Mouse (Mus musculus) brain, adult 2 months (tissue): ENCODE results near the gene Lamtor5.
A peak's percentile ranks its signal among the peaks of the same experiment; 100 is the strongest.
"Not testable (repeated sequence)": the region's sequence is repeated elsewhere in the genome, so short reads cannot be mapped to it uniquely, and the experiment has no call there.

Source experiments
- DNase-seq: peaks from one replicate; pipeline ENCODE4 v3.0.0; 2011; ENCODE audit warnings: low read depth, low spot score

Lamtor5 gene

DNA sequence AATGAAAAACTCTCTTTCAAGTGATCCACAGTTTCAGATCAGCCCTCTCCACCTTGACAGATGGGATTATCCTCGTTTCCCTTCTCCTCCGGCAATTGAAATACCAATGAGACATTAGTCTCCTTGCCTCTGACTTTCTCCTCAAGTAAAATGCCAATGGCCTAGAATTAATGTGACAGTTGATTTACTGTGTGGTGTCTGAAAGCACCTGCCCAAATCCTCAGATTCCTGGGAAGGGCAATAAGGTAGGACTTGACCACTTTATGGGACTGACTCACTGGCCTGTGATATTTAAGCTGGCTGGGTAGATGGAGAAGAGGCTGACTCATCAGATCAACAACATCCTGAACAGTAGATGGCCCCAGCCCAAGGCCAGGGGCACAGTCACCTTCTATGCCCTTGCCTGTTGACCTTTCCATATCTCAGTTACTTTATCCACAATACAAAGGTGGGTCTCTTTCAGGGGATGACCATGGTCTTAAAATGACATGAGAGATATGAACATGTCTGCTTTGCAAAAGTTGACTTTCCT, 11.8 kb upstream of the Lamtor5 start:
- DNase-seq: no peak

DNA sequence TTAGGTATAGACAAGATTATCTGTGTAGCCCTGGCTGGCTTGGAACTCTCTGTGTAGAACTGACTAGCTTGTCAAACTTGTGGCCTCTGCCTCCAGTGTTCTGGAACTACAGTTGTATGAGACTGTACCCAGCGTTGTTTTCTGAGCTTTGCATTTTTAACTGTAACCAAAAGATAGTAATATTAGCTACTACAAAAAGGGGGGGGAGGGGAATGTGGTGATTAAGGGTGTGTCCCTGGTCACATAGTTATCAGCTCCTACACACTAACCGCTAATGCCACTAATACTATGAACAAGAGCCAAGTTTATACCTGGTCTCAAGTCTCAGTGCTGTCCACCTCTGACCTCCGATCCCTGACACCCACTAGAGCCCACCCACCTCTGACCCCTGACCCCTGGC, 6.2 kb upstream of the Lamtor5 start:
- no peak for DNase-seq

DNA sequence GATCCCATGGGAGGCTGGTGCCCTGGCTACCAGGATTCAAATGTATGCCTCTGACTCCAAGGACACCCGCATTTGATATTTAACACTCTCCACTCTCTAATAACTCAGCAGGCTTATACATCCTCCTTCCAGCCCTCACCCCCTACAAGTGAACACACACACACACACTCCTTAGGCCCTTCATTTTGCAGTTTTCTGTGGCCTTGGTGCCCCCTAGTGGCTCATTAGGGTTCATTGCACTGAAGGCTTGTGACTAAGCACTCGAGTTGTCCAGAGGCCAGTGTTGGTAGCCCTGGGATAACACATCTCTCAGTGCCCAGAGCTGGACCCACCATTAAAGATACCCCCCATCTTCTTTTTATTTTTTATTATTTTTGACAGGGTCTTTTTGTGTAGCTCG, 4.8 kb upstream of the Lamtor5 start:
- peak; percentile 87 for DNase-seq

DNA sequence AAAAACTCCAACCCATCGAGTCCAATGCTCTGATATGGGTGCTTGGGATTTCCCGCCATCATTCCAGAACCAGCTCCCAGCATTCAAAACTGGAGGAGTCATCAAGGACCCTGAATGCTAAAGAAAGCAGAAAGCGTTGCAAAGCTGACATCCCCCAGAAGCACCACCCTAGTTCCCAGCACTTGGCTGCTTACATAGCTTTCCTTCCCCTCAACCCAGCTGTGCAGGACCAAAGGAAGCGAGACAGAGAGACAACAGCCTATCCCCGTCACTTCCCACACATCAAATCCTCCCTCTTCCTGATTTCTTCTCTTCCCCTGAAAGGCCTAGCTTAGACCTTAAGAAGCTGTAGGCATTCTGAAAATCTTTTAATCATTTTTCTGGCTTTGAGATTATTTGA, 3.3 kb upstream of the Lamtor5 start:
- DNase-seq: no peak

DNA sequence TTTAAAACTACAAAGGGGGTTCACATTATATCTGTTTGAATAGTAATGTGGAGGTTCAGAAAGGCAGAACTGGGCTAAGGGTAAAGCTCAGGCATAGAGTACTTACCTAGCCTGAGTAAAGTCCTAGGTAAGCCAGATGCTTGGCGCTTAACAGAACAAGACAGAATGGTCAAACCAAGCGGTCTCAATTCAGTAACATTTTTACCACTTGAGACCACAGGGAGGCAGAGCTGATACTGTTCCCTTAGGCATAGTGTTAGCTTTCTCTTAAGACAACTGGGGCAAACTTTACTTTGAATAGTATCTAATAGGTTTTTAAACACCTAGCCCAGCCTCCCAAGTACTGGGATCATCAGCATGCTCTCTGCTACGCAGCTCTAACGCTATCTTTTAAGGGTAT, 2.7 kb upstream of the Lamtor5 start:
- DNase-seq: peak; percentile 27

DNA sequence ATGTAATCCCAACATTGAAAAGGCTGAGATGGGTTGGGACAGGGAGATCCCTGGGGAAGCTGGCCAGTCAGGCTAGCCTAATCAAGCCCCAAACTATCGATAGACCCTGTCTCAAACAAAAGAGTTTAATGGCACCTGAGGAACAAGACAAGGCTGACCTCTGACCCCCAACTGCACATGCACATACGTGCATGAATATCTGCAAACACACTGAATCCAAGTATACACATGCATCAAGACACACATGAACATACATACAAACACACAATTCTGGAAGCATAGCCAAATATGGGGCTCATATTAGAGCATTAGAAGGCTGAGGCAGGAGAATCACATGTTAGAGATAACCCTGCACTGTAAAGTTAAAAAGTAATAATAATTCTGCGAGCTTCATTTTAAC, 2.0 kb upstream of the Lamtor5 start:
- DNase-seq: no peak

DNA sequence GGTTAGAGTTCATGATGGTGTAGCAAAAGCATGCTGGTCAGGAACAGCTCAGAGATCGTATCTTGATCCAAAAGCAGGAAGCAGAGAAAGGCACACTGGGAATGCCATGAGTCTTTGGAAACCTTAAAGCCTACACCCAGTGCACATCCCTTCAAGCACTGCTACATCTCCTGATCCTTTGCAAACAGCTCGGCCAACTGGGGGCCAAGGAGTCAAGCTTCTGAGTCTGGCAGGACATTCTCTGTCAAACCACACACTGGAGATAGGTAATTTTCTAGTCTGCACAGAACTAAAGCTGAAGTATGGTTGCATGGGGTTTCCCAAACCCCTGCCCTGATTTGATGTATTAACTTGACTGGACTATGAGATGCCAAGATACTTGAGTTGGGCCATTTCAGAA, 7.5 kb downstream of the Lamtor5 start:
- no peak for DNase-seq

DNA sequence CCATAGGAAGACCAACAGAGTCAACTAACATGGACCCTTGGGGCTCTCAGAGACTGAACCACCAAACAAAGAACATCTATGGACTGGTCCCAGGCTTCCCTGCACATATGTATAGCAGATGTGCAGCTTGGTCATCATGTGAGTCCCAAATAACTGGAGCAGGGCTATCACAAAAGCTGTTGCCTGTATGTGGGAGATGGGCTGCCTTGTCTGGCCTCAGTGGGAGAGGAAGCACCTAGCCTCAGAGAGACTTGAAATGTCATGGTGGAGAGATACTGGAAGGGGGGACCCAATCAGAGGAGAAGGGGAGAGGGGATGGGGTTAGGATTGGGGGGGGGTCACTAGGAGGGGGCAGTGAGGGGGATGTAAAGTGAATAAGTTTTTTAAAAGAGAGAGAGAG, 8.7 kb downstream of the Lamtor5 start:
- DNase-seq: no peak

DNA sequence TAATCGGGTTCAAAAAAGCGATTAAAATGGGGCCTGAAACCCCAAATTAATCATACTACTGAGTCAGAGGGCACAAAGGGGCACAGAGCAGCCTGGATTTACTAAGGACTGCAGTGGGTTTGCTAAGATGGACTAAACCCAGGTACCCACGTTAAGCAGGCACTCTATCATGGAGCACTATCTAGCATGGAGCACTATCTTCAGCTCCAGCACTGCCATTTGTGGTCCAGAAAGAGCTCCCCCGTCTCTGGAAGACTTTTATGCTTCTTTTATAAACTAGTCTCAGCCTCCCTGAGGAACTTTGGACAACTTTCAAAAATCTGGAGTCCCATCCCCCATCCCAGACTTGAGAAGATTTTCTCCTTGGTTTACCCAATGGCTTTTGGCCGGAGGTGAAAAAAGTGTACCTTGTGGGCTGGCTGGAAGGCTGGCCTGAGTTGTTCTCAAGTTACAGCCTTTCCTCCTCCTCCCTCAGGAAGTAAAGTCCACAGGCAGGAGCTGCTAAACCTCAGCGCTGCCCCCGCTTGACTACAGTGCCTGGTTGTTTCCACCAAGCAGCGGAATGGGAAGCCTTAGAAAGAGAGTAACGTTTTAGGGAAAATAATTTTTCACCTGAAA, 12.2 kb downstream of the Lamtor5 start, which contains the start of gene Slc16a4:
Gene Slc16a4 (plus strand): TSS at position 467 of the 618 bp plus-strand sequence.
- peak; percentile 16 for DNase-seq

DNA sequence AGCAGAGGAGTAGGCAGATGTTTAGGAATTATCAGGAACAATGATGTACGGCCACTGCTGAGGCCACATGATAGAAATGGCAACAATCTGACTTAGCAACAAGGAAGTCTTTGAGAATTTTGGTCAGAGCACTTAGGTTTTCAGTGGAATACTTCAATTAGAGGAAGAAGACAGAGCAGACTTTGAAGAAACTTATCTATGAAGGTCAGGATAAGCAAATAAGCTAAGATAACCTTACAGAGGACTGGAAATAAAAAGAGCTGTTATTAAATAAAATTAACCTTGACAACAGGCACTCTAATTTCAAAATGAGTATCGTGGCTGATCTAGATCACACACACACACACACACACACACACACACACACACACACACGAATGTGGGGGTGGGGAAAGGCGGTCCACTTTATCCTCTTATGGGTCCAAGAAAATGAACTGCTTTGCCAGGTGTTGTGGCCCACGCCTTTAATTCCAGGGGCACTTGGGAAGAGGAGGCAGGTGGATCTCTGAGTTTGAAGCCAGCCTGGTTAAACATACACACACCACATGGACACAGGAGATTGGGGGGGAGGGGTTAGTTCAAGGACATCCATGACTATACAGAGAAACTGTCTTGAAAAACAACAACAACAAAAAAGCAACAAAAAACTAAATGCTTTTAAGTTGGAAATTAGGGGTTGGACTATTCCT, 17.2 kb downstream of the Lamtor5 start:
- no peak for DNase-seq

DNA sequence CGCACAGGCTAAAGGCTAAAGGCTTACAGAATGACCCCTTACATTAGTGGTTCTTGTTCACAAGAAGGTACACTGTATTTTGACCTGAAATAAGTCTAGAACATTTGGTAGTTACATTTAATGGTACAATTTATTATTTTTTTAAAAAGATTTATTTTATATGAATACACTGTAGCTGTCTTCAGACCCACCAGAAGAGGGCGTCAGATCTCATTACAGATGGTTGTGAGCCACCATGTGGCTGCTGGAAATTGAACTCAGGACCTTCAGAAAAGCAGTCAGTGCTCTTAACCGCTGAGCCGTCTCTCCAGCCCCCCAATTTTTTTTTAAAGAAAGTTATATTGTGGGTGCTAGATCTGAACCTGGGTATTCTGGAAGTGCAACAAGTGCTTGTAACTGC, 18.3 kb downstream of the Lamtor5 start:
- not testable (repeated sequence) for DNase-seq

DNA sequence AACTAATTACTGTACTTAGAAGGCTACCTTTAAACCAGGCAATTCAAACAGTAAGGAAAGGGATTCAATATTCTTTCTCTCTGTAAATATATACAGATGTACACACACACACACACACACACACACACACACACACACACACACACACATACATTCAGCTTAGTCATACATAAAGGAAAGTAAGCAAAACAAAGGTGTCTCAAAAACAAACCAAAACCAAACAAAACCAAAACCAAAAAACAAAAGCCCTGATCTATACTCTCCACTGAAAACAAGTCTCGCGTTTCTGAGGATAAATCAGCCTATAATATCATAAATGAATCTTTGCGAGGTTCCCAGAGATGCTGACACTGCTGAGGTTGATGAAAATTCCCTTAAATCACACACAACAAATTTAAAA, 38.7 kb downstream of the Lamtor5 start:
- DNase-seq: no peak

DNA sequence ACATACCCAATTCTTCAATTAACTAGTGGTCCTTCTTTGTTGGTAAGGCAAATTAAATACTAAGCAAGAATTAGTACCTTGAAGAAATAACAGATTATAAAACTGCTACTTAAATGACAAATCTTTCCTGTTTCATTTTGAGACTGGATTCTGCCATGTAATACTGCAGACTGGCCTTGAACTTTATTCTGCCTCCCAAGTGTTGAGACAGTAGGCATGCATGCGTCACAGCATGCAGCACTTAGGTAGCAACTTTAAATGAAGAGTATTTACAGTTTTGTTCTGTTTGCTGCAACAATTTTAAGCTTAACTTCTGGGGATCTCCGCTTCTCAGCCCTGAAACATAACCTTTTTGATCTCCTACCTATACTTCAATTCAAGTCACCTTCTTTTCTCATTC, 42.5 kb downstream of the Lamtor5 start:
- no peak for DNase-seq

DNA sequence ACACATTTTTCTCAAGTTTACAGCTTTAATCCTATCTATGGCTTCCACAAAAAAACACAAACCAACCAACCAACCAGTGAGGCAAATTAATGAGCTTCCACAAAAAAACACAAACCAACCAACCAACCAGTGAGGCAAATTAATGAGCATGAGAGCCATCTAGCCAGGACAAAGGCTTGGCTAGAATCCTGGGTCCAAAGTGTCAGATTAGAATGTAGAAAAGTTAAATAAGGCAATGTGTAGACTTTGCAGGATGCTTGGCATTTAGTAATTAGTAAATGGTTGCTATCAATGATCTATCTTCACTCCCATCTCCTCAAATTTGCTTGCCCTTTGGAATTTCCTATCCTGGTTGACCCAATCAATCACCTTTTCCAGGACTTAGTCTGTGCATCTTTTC, 43.1 kb downstream of the Lamtor5 start:
- no peak for DNase-seq

DNA sequence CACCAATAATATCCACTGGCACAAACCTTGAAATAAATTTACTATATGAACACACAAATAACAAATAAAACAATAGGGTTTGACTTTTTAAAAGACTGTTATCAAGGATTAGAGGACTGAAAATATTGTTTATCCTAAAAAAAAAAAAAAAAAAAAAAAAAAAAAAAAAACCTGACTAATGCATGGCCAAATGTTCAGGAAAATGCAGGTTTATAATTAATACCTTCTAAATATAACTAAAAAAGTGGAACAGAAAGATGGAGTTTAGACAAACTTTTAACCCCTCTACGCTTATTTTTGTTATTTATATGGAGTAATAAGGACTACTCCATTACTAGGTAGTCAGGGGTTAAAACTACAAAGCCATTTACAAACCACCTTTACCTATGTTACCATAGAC, 47.8 kb downstream of the Lamtor5 start:
- DNase-seq: no peak

DNA sequence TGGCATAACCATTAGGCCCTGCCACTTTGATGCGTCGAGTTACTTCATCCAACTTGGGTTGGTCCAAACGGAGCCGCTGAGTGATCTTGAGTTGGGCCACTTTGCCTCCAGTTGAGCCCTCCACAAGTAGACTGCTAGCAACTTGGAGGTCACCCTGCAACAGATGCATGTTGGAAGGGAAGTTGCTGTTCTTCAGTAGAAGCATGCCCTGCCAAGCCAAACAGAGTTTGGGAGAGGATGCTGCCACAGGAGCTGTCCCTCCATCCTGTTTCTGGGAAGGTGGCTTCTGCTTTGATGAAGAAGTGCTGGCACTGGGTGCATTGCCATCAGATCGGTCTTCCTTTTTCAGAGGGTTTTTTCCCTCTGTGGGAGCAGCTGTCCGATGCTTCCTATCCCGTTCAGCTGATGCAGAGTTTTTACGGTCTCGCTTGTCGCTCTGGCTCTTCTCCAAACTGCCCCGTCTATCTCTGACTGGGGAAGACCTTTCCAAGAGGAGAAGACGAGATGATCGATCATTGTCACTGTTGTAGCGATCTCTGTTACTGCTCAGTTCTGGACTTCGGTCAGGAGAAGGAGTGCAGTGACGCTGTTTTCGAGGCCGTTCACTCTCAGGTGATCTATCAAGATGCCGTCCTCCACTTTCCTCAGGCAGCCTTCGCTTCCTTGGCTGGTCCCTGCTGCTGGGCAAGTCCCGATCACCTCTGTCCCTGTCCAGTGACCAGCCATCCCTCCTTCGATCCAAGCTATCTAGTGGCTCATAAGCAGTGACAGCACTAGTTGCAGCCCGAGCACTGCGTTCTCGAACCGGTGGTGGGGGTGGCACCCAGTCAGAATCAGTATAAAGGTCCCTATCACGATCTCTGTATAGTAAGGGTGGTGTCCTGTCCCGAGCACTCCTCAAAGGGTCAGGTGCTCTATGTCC, 52.1 kb downstream of the Lamtor5 start:
- DNase-seq: peak; percentile 8

DNA sequence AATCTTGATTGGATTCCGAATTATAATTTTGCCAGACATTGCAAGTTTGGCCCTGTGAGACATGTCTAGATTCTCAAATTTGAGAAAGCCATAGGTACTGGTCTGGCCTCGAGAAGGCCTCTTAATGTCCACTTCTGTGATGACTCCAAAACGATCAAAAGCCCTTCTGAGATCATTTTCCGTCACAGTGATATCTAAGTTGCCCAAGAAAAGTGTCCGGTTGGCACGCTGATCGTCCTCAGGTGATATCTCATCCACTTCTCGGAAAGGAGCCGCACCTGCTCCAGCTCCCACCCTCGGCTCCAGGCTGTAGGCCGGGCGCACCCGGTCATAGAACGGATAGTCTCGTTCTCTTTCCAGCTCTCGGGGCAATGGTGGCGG, 53.1 kb downstream of the Lamtor5 start:
- DNase-seq: no peak

DNA sequence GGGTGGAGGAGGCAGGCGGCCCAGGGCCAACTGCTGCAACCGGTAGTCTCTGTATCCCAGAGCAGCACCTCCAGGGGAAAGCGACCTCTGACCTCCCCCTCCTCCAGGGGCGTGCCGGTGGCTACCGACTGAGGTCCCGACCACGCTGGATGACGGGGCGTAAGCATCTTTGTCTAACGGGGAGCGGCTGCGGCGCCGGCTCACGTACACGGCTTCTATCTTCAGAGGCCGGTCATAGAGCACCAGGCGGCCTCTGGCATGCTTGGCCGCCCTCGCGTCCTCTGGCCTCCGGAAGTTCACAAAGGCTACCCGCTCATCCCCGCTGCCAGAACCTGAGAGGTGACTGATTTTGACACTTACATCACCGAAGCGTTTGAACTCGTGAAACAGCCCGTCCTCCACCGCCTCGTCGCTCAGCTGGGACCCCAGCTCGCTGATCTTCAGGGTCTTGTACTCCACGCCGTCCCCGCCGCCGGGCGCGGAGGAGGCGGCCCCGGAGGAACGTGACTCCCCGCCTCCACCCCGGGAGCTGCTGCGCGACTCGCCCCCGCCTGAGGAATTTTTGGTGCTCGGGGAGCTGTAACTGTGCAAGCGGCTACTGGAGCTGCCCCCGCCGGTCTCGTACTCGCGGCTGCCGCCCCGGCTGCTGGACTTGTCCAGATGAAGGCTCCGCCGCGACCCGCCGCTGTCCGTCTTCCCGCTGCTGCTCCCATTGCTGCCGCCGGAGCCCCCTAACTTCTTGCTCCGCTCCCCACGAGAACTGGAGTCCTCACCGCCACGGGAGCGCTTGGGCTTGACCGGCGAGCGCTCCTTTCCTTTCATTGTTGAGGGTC, 53.7 kb downstream of the Lamtor5 start:
- peak; percentile 63 for DNase-seq

DNA sequence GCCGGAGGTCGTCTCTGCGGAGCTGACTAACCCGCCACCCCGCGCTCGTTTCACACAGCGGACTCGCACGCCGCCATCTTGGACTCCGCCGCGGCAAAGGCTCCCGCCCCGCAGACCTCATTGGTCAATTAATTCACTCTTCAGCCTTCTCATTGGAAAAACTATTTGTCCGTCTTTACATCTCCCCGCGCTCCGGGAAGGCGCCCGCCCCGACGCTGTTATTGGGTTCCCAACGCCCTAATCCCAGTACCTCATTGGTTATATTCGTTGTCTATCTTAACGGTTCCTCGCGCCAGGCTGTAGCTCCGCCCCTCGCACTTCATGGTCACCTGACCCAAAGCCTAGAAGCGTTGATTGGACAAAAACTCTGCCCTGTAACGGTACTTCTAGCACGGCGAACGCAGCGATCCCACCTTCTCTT, 54.3 kb downstream of the Lamtor5 start:
- DNase-seq: peak; percentile 100
